Mouse (Mus musculus): ENCODE data around the gene Cpne6. TPM values are rescaled to one million over a fixed set of nuclear protein-coding genes. Genes with fewer than 3 reads are reported as not detected.
A peak's percentile ranks its signal among the peaks of the same experiment; 100 is the strongest.

Cpne6 gene
- polyA plus RNA-seq, 1 experiment from 2014 or later = 0.09 TPM

DNA sequence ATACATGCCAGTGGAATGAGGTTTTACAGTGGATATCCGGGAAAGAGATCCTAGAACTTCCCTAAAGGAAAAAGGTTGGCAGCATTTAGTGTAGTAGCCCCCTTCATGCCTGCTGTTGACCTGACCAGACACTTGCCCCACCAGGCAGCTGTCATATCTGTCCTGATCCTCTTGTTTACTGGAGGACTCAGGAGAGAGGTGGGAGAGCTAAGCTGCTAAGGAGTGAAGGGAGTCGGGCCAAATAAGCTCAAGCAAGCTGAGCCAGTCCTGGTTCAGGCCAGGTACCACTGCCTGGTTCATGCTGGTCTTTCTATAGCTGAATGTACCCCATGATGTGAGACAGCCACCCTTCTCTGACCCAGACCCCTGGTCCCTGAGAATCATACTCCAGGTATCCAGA is 16.4 kb downstream of the Cpne6 start:
- Histone ChIP-seq H3K27me3 (peaks cover 70% of the 10 kb centered on the region), H3K4me2 (no peak overlapping the region), H3K9me3 (replicated peaks) (no peaks in the 10 kb centered on the region), H3K27ac (no peak overlapping the region), H3K4me1 (replicated peaks) (0 out of 2 replicates have a peak, but pooled peaks cover 4% of the 10 kb centered on the region), H3K36me3 (no peaks in the 10 kb centered on the region), H3K4me3 (replicated peaks) (no peak overlapping the region), H3K9ac (no peak overlapping the region)
- DNase-seq (no peak), ATAC-seq (ENCODE audit: low read depth) (no peak)
- WGBS (ENCODE audit: insufficient replicate concordance) = 68% methylated on average over 2 of the region's 2 CpGs

- H3K4me3 ChIP-seq (replicated peaks) = no peak overlapping the region
Observed at GRCm38 (mm10) chr14:55527940-55528339, 17.7 kb downstream of the Cpne6 start.

GRCm38 (mm10) chr14:55536116-55536745 is 26.0 kb downstream of the Cpne6 start:
- H3K4me1 ChIP-seq (replicated peaks) = peaks cover 33% of the 10 kb centered on the region
- H3K27ac ChIP-seq = no peak overlapping the region
- no peaks in the 10 kb centered on the region for H3K9me3 ChIP-seq (replicated peaks)
- no peak overlapping the region for H3K9ac ChIP-seq
- H3K4me2 ChIP-seq = no peak overlapping the region
- WGBS (ENCODE audit: insufficient replicate concordance) = 41% methylated on average over 6 of the region's 6 CpGs
- DNase-seq (peak; percentile 47), ATAC-seq (ENCODE audit: low read depth) (no peak)
- no peaks in the 10 kb centered on the region for H3K36me3 ChIP-seq
- H3K4me3 ChIP-seq (replicated peaks) = no peak overlapping the region
- no peaks in the 10 kb centered on the region; the same call in 1 of the 2 replicates for H3K27me3 ChIP-seq

More at GRCm38 (mm10) chr14:55527940-55528339, 17.7 kb downstream of the Cpne6 start:
- Histone ChIP-seq H3K9me3 (replicated peaks) (no peaks in the 10 kb centered on the region), H3K4me1 (replicated peaks) (0 out of 2 replicates have a peak, but pooled peaks cover 4% of the 10 kb centered on the region), H3K36me3 (no peaks in the 10 kb centered on the region), H3K27ac (no peak overlapping the region), H3K27me3 (peaks cover 57% of the 10 kb centered on the region), H3K4me2 (no peak overlapping the region), H3K9ac (no peak overlapping the region)
- peak; percentile 29 for DNase-seq
- WGBS (ENCODE audit: insufficient replicate concordance) = 7% methylated on average over 3 of the region's 3 CpGs
- no peak for ATAC-seq (ENCODE audit: low read depth)

DNA sequence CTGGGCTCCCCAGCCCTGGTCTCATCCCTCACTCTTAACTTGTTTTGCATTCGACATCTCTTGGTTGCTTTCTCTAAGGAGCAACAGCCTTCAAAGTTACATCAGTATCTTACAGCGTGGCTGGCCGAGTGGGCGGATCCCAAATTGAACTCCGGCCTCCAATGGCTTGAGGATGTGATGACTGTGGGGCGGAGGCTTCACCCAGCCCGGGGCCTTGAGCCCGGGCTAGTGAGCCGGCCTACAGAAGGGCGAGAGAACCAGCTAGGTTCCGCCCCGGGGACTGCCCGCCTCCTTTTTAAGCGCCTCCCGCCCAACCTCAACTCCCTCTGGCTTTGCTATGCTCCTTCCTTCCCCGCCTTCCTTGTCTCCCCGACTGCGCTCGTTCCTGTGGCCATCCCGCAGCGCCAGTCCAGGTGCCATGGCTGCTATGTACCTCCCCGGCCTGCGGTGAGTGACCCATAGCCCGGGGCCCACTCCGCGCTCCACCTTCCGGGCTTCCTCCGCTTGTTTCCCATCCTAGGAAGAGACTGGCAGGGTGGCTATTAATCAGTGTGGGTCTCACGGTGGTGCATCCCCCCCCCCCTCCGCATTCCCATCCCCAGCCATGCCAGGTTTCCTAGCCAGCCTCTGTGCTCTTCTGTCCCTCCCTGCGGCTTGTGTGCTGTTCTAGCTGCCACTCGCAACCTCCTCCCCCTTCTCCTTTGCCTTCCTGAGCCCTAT is 30.0 kb downstream of the Cpne6 start, which contains the start of gene Pck2:
Gene Pck2 (plus strand): TSS at position 200 of the 720 bp plus-strand sequence.
- DNase-seq = peak; percentile 94
- Histone ChIP-seq H3K27ac (peak within 1 kb of the TSS; percentile 93), H3K4me3 (replicated peaks) (peak within 1 kb of the TSS; percentile 71), H3K9ac (peak within 1 kb of the TSS; percentile 86), H3K27me3 (no peaks in the 10 kb centered on the region), H3K4me2 (peak within 1 kb of the TSS; percentile 86), H3K9me3 (replicated peaks) (no peaks in the 10 kb centered on the region), H3K36me3 (peaks cover 28% of the 10 kb centered on the region), H3K4me1 (replicated peaks) (peaks cover 51% of the 10 kb centered on the region)
- peak; percentile 98 for ATAC-seq (ENCODE audit: low read depth)
- under 1% methylated on average over 32 of the region's 32 CpGs for WGBS (ENCODE audit: insufficient replicate concordance)

GRCm38 (mm10) chr14:55540787-55541321 is 30.6 kb downstream of the Cpne6 start:
- WGBS (ENCODE audit: insufficient replicate concordance) = 2% methylated on average over 10 of the region's 10 CpGs
- peaks cover 51% of the 10 kb centered on the region for H3K4me1 ChIP-seq (replicated peaks)

GRCm38 (mm10) chr14:55542268-55542667 is 32.0 kb downstream of the Cpne6 start:
- no peak for ATAC-seq (ENCODE audit: low read depth)
- WGBS (ENCODE audit: insufficient replicate concordance) = 78% methylated on average over 12 of the region's 12 CpGs
- peak overlapping the region; percentile 50 for H3K9ac ChIP-seq
- H3K4me1 ChIP-seq (replicated peaks) = peaks cover 38% of the 10 kb centered on the region
- H3K36me3 ChIP-seq = peaks cover 46% of the 10 kb centered on the region
- no peak overlapping the region for H3K4me3 ChIP-seq (replicated peaks)
- H3K9me3 ChIP-seq (replicated peaks) = no peaks in the 10 kb centered on the region
- DNase-seq = no peak
- H3K27me3 ChIP-seq = no peaks in the 10 kb centered on the region
- H3K27ac ChIP-seq = 0 out of 2 replicates have a peak overlapping the region, but pooled peaks have one; percentile 18
- peak overlapping the region; percentile 86; the same call in 1 of the 2 replicates for H3K4me2 ChIP-seq

More at GRCm38 (mm10) chr14:55540787-55541321, 30.6 kb downstream of the Cpne6 start:
- peak overlapping the region; percentile 93 for H3K27ac ChIP-seq
- peaks cover 33% of the 10 kb centered on the region for H3K36me3 ChIP-seq
- H3K4me3 ChIP-seq (replicated peaks) = peak overlapping the region; percentile 71
- H3K9ac ChIP-seq = peak overlapping the region; percentile 86
- peak overlapping the region; percentile 86 for H3K4me2 ChIP-seq
- peak; percentile 39 for ATAC-seq (ENCODE audit: low read depth)
- no peaks in the 10 kb centered on the region for H3K9me3 ChIP-seq (replicated peaks)
- H3K27me3 ChIP-seq = no peaks in the 10 kb centered on the region
- DNase-seq = no peak

- ATAC-seq (ENCODE audit: low read depth) (no peak), DNase-seq (no peak)
- H3K9ac ChIP-seq = no peak overlapping the region
- H3K4me2 ChIP-seq = no peak overlapping the region
- no peaks in the 10 kb centered on the region for H3K9me3 ChIP-seq (replicated peaks)
- peaks cover 67% of the 10 kb centered on the region for H3K36me3 ChIP-seq
- 87% methylated on average over 9 of the region's 9 CpGs for WGBS (ENCODE audit: insufficient replicate concordance)
- H3K4me1 ChIP-seq (replicated peaks) = peaks cover 31% of the 10 kb centered on the region
- H3K27me3 ChIP-seq = no peaks in the 10 kb centered on the region
- H3K27ac ChIP-seq = no peak overlapping the region
- H3K4me3 ChIP-seq (replicated peaks) = no peak overlapping the region
Observed at GRCm38 (mm10) chr14:55544334-55544733, 34.1 kb downstream of the Cpne6 start.

- H3K27me3 ChIP-seq = no peaks in the 10 kb centered on the region
- DNase-seq (no peak), ATAC-seq (ENCODE audit: low read depth) (no peak)
- H3K27ac ChIP-seq = no peak overlapping the region
- no peak overlapping the region for H3K4me2 ChIP-seq
- peaks cover 13% of the 10 kb centered on the region for H3K4me1 ChIP-seq (replicated peaks)
- no peak overlapping the region for H3K9ac ChIP-seq
- peaks cover 52% of the 10 kb centered on the region for H3K36me3 ChIP-seq
- 78% methylated on average over 6 of the region's 6 CpGs for WGBS (ENCODE audit: insufficient replicate concordance)
- H3K9me3 ChIP-seq (replicated peaks) = no peaks in the 10 kb centered on the region
- H3K4me3 ChIP-seq (replicated peaks) = no peak overlapping the region
Observed at GRCm38 (mm10) chr14:55550191-55550590, 39.9 kb downstream of the Cpne6 start.

GRCm38 (mm10) chr14:55551347-55551746 is 41.1 kb downstream of the Cpne6 start:
- Histone ChIP-seq H3K9ac (no peak overlapping the region), H3K36me3 (peaks cover 41% of the 10 kb centered on the region), H3K4me2 (no peak overlapping the region), H3K4me3 (replicated peaks) (no peak overlapping the region), H3K4me1 (replicated peaks) (peaks cover 22% of the 10 kb centered on the region), H3K9me3 (replicated peaks) (no peaks in the 10 kb centered on the region), H3K27ac (no peak overlapping the region), H3K27me3 (no peaks in the 10 kb centered on the region)
- DNase-seq (no peak), ATAC-seq (ENCODE audit: low read depth) (no peak)
- WGBS (ENCODE audit: insufficient replicate concordance) = 68% methylated on average over 5 of the region's 5 CpGs

GRCm38 (mm10) chr14:55551794-55552193 is 41.5 kb downstream of the Cpne6 start:
- Histone ChIP-seq H3K9me3 (replicated peaks) (no peaks in the 10 kb centered on the region), H3K4me3 (replicated peaks) (no peak overlapping the region), H3K4me2 (no peak overlapping the region), H3K36me3 (peaks cover 37% of the 10 kb centered on the region), H3K9ac (no peak overlapping the region), H3K27me3 (no peaks in the 10 kb centered on the region), H3K27ac (no peak overlapping the region), H3K4me1 (replicated peaks) (peaks cover 26% of the 10 kb centered on the region)
- ATAC-seq (ENCODE audit: low read depth) (no peak), DNase-seq (no peak)
- WGBS (ENCODE audit: insufficient replicate concordance) = 82% methylated on average over 8 of the region's 8 CpGs

DNA sequence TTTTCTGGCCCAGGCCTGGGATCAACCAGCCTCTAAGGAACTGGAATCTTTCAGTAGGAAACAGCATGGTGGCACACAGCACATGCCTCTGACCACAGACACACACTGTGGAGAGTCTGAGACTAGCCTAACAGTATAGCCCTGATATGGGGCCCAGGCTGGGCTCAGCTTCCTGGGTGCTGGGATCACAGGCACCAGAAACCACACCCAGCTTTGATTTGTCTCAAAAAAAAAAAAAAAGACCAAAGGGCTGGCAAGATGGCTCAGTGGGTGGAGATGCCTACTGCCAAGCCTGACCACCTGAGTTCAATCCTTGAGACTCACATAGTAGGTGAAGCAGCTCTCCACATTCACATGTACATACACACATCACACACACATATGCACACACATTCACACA is 44.4 kb downstream of the Cpne6 start:
- no peak for DNase-seq
- no peaks in the 10 kb centered on the region for H3K27me3 ChIP-seq
- H3K4me1 ChIP-seq (replicated peaks) = peaks cover 50% of the 10 kb centered on the region
- peaks cover 9% of the 10 kb centered on the region for H3K36me3 ChIP-seq
- no peaks in the 10 kb centered on the region for H3K9me3 ChIP-seq (replicated peaks)
- H3K4me2 ChIP-seq = no peak overlapping the region
- no peak for ATAC-seq (ENCODE audit: low read depth)
- H3K4me3 ChIP-seq (replicated peaks) = no peak overlapping the region
- H3K9ac ChIP-seq = no peak overlapping the region
- H3K27ac ChIP-seq = no peak overlapping the region
